Mouse (Mus musculus): ENCODE measurements around the gene Tspo. TPM values are rescaled to one million over a fixed set of nuclear protein-coding genes. Genes with fewer than 3 reads are reported as not detected.
A peak's percentile ranks its signal among the peaks of the same experiment; 100 is the strongest.

Tspo gene
- polyA plus RNA-seq, 1 experiment from 2014 or later, result 144 TPM

DNA sequence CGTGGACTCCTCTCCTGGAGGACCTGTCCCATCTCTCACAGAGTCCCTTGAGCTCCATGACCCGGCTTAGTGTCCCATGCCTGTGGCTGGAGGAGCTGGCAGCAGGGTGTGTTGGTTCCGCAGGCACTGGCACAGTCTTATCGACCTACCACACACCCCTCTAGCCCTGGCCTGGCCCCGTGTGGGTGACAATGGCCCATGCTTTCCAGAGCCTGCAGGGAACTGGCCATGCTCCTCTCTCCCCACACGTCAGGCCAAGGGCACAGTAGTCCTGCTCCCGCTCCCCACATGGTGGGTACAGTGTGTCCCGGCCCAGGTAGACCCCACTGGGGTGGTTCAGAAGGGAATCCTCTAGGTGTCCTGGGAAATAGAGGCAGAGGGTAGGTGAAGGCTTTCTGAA, 43.3 kb downstream of the Tspo start:
- 0 out of 2 replicates have a peak overlapping the region, but pooled peaks have one; percentile 5 for H3K9ac ChIP-seq (ENCODE audit: low read depth, low read length)
- ATAC-seq (replicated peaks; ENCODE audit: low FRiP score), result peak; percentile 60
- WGBS, result 82% methylated on average over 8 of the region's 8 CpGs
- peaks cover 17% of the 10 kb centered on the region for H3K4me1 ChIP-seq (replicated peaks; ENCODE audit: control insufficient read depth, insufficient read depth, low read length)
- H3K27me3 ChIP-seq (replicated peaks; ENCODE audit: control insufficient read depth, insufficient read depth, low read length), result no peaks in the 10 kb centered on the region
- H3K36me3 ChIP-seq (ENCODE audit: control insufficient read depth, insufficient read depth, low read length), result no peaks in the 10 kb centered on the region
- no peak overlapping the region for H3K4me2 ChIP-seq
- no peak overlapping the region for H3K4me3 ChIP-seq (ENCODE audit: low read depth, low read length)
- DNase-seq (ENCODE audit: low spot score), result no peak
- no peak overlapping the region; the same call in 1 of the 2 replicates for H3K27ac ChIP-seq (ENCODE audit: low read depth, low read length)
- no peaks in the 10 kb centered on the region for H3K9me3 ChIP-seq (ENCODE audit: control insufficient read depth, low read length)

DNA sequence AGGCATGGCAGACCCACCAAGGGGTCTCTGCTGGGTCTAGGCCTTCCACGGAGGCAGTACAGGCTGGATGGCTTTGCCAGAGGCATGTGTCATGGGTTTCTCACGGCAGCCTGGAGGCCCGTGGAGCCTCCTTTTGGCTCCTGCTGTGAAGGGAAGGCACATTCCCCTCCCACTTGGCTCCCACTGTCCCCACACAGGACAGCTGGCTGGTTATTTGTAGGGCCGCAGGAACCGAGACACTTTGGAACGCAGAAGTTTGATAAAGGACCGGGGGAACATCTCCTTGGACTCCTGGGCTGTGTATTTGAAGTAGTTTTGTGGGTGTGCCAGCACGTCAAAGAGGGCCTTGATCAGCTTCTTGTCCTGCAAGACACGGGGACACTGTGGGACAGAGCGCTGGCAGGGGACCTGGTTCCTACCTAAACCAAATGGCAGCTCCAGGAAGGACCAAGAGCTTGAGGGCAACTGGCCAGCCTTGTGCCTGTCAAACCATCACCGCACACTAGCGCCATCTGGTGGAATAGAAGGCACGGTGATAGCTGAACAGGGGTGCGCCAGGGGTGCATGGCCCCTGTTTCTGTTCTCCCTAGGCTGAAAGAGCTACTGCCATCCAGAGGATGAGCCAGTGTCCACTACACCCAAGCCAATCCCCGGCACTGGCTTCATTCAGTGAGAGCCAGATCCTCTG, 43.9 kb downstream of the Tspo start:
- H3K9ac ChIP-seq (ENCODE audit: low read depth, low read length), result 0 out of 2 replicates have a peak overlapping the region, but pooled peaks have one; percentile 5
- DNase-seq (ENCODE audit: low spot score), result peak; percentile 61
- 45% methylated on average over 15 of the region's 15 CpGs for WGBS
- peaks cover 15% of the 10 kb centered on the region for H3K4me1 ChIP-seq (replicated peaks; ENCODE audit: control insufficient read depth, insufficient read depth, low read length)
- H3K4me2 ChIP-seq, result no peak overlapping the region
- peak; percentile 77 for ATAC-seq (replicated peaks; ENCODE audit: low FRiP score)
- H3K27me3 ChIP-seq (replicated peaks; ENCODE audit: control insufficient read depth, insufficient read depth, low read length), result no peaks in the 10 kb centered on the region
- no peak overlapping the region; the same call in 1 of the 2 replicates for H3K27ac ChIP-seq (ENCODE audit: low read depth, low read length)
- no peaks in the 10 kb centered on the region for H3K36me3 ChIP-seq (ENCODE audit: control insufficient read depth, insufficient read depth, low read length)
- H3K9me3 ChIP-seq (ENCODE audit: control insufficient read depth, low read length), result no peaks in the 10 kb centered on the region
- no peak overlapping the region for H3K4me3 ChIP-seq (ENCODE audit: low read depth, low read length)

DNA sequence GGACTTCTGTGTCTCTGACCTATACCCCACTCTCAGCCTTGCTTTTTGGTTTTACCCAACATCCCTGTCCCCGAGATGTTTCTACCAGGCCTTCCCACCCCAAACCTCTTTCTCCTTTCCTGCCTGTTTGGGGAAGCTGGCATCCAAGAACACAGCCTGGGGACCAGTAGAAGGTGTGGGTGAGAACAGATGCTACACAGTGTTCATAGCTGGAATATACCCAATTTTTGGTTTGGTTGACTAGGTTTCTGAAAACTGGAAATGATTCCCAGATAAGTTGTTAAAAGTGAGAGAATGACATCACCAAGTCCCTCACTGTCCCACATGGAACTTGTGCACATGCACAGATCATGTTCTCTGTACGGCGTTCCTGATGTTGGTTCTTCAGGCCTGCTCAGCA, 51.9 kb downstream of the Tspo start:
- Histone ChIP-seq H3K4me1 (replicated peaks; ENCODE audit: control insufficient read depth, insufficient read depth, low read length) (no peaks in the 10 kb centered on the region), H3K4me3 (ENCODE audit: low read depth, low read length) (no peak overlapping the region), H3K27ac (ENCODE audit: low read depth, low read length) (no peak overlapping the region), H3K36me3 (ENCODE audit: control insufficient read depth, insufficient read depth, low read length) (no peaks in the 10 kb centered on the region), H3K9ac (ENCODE audit: low read depth, low read length) (no peak overlapping the region), H3K4me2 (no peak overlapping the region), H3K9me3 (ENCODE audit: control insufficient read depth, low read length) (no peaks in the 10 kb centered on the region), H3K27me3 (replicated peaks; ENCODE audit: control insufficient read depth, insufficient read depth, low read length) (no peaks in the 10 kb centered on the region)
- ATAC-seq (replicated peaks; ENCODE audit: low FRiP score) (no peak), DNase-seq (ENCODE audit: low spot score) (no peak)
- 75% methylated on average over 3 of the region's 3 CpGs for WGBS

Small RNA genes lying within 50 kb of the gene (microRNA-seq; reads per million reads assigned to microRNA genes)
- not detected for gene Gm24575 (ENCODE audit: borderline number of aligned reads)

Other genes starting within 250 kb of the Tspo start
- gene Arfgap3, start 213.3 kb upstream of the Tspo start, polyA plus RNA-seq (2014; fragmentation: Nextera tagmentation; extraction: Ambion mirVana), result 26.3 and 26.7 TPM in 2 replicates
- gene Pacsin2, start 99.0 kb upstream of the Tspo start, polyA plus RNA-seq (2014; fragmentation: Nextera tagmentation; extraction: Ambion mirVana), result 82.9 and 89.3 TPM in 2 replicates
- 12.6 and 14.5 TPM in 2 replicates for gene Ttll1, start 52.7 kb upstream of the Tspo start, polyA plus RNA-seq (2014; fragmentation: Nextera tagmentation; extraction: Ambion mirVana)
- 4.0 and 5.6 TPM in 2 replicates for gene Bik, start 36.7 kb upstream of the Tspo start, polyA plus RNA-seq (2014; fragmentation: Nextera tagmentation; extraction: Ambion mirVana)
- 38.6 and 39.3 TPM in 2 replicates for gene Mcat, start 195 bp downstream of the Tspo start, polyA plus RNA-seq (2014; fragmentation: Nextera tagmentation; extraction: Ambion mirVana)
- gene Ttll12, start 31.6 kb downstream of the Tspo start, polyA plus RNA-seq (2014; fragmentation: Nextera tagmentation; extraction: Ambion mirVana), result 81.4 and 87.1 TPM in 2 replicates
- 2.5 and 4.0 TPM in 2 replicates for gene Scube1, start 161.4 kb downstream of the Tspo start, polyA plus RNA-seq (2014; fragmentation: Nextera tagmentation; extraction: Ambion mirVana)
- gene Mpped1, start 215.9 kb downstream of the Tspo start, polyA plus RNA-seq (2014; fragmentation: Nextera tagmentation; extraction: Ambion mirVana), result 0.18 and 0.29 TPM in 2 replicates

All from liver, embryonic 11.5 days (tissue).